Mouse (Mus musculus) embryonic stem cell, embryonic (primary cell): Measurements from ENCODE around the gene Slc35c2.

Experiments used
- CTCF ChIA-PET, 4 experiments: fragments of 300-600 bp in 2 of 4; fragments of 350-600 bp in 2 of 4; sonication (Branson Sonifier 250); formaldehyde crosslinking; loops; one replicate each; lab custom pipeline; 2022; ENCODE audit warnings: inconsistent platforms in 2 of 4; lab: Charles Lee
- POLR2A ChIA-PET, 4 experiments: fragments of 300-600 bp in 2 of 4; fragments of 350-600 bp in 2 of 4; sonication (Branson Sonifier 250); formaldehyde crosslinking; loops; one replicate each; lab custom pipeline; 2022; ENCODE audit warnings: antibody characterized with exemption in 4 of 4, inconsistent platforms in 1 of 4; lab: Charles Lee

Gene Slc35c2

DNA sequence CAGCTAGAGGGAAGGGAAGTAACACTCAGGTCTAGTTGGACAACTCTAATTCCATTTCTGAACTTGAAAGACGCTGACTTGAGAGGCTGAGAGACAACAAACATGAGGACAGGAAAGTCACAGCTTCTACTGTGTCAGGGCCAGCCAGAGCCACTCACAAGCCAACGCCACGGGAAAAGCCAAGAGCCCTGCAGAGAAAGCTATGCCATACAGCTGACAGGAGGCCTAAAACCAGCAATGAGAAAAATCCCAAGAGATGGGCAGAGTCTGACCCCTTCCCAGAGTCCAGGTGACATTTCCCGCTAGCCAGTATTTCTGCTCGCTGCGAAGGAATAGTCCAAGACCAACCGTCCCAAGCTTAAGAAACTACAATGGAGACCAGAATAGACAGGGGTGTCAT is 31.3 kb upstream of the Slc35c2 start:
- ChIA-PET POLR2A (interaction anchor here in 3 of 4 experiments (0.5 to 1.4 kb wide), 4 partner anchors 13 to 376 kb away, joined by 3 to 7 read pairs (median 3); partner anchors contain the start of gene Slc35c2 (in 1 of the 3)), CTCF (interaction anchor here in 2 of 4 experiments (0.5 to 0.6 kb wide), 2 partner anchors 11 to 18 kb away, joined by 4 to 6 read pairs; no protein-coding TSS in a partner anchor)

GRCm38 (mm10) chr2:165317621-165318263 is 30.1 kb upstream of the Slc35c2 start:
- POLR2A ChIA-PET: interaction anchor here in 2 of 4 experiments (1.2 to 2.3 kb wide), 3 partner anchors 8 to 10 kb away, joined by 4 to 8 read pairs (median 5); partner anchors contain the start of gene Elmo2 (in 1 of the 2)
- CTCF ChIA-PET: interaction anchor here in 1 of 4 experiments (1.0 kb wide), 1 partner anchor 462 kb away, joined by 3 read pairs; no protein-coding TSS in a partner anchor

DNA sequence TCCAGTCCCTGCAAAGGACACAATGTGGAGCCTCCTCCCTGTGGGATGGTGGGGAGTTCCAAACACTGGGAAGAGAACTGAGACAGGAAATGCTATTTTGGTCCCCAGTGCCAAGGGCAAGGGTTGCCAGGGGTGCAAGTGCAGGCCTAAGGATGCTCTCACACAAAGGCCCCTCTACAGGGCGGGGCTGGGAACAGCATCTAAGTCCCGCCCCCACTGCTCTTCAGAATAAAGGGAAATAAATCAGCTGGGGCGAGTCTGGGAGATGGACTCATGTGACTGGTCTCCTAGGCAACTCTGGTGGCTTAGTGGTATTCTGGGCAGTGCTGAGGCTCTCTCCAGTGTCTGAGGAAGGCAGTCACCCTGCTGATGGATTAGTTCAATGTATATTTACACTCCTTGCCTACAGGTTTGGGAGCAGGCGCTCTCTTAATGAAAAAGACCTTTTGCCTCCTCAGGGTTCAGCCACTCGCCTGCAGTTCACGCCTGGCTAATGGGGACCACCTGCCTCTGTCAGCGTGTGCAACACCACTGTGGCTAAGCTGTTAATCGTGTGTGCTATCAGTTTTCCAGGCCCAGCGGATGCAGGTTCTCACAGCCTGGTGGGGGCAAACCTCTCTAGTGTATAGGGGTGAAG is 29.3 kb upstream of the Slc35c2 start:
- ChIA-PET CTCF (interaction anchor here in 3 of 4 experiments (1.0 to 1.5 kb wide), 3 partner anchors 17 to 461 kb away, joined by 3 to 5 read pairs (median 4); no protein-coding TSS in a partner anchor), POLR2A (interaction anchor here in 2 of 4 experiments (1.1 to 2.3 kb wide), 4 partner anchors 9 to 11 kb away, joined by 3 to 8 read pairs (median 4); partner anchors contain the start of gene Elmo2 (in 1 of the 2))

- POLR2A ChIA-PET: interaction anchor here in 2 of 4 experiments (1.1 to 2.3 kb wide), 4 partner anchors 8 to 11 kb away, joined by 3 to 8 read pairs (median 4); partner anchors contain the start of gene Elmo2 (in 1 of the 2)
- CTCF ChIA-PET: interaction anchor here in 2 of 4 experiments (0.6 to 1.5 kb wide), 3 partner anchors 16 to 96 kb away, joined by 3 to 5 read pairs (median 4); no protein-coding TSS in a partner anchor
Observed at GRCm38 (mm10) chr2:165316204-165316603, 28.5 kb upstream of the Slc35c2 start.

- ChIA-PET POLR2A (interaction anchor here in 2 of 4 experiments (0.9 to 2.2 kb wide), 4 partner anchors 9 to 13 kb away, joined by 3 to 6 read pairs (median 3); partner anchors contain the start of gene Elmo2 (in 1 of the 2)), CTCF (no interaction called here)
Observed at GRCm38 (mm10) chr2:165314197-165314596, 26.5 kb upstream of the Slc35c2 start.

GRCm38 (mm10) chr2:165312381-165312780 is 24.7 kb upstream of the Slc35c2 start:
- ChIA-PET CTCF (interaction anchor here in 2 of 4 experiments (0.5 to 1.4 kb wide), 2 partner anchors 25 to 41 kb away, joined by 3 read pairs; no protein-coding TSS in a partner anchor), POLR2A (interaction anchor here in 2 of 4 experiments (1.0 to 2.2 kb wide), 4 partner anchors 8 to 33 kb away, joined by 3 to 6 read pairs (median 4); partner anchors contain the start of gene Elmo2 (in 2 of the 2))

- POLR2A ChIA-PET: interaction anchor here in 2 of 4 experiments (1.0 to 2.6 kb wide), 2 partner anchors 9 to 24 kb away, joined by 3 to 11 read pairs; partner anchors contain the start of gene Slc35c2 (in 1 of the 2)
- CTCF ChIA-PET: interaction anchor here in 1 of 4 experiments (0.6 kb wide), 1 partner anchor 303 kb away, joined by 3 read pairs; no protein-coding TSS in a partner anchor
Observed at GRCm38 (mm10) chr2:165311577-165311976, 23.9 kb upstream of the Slc35c2 start.

DNA sequence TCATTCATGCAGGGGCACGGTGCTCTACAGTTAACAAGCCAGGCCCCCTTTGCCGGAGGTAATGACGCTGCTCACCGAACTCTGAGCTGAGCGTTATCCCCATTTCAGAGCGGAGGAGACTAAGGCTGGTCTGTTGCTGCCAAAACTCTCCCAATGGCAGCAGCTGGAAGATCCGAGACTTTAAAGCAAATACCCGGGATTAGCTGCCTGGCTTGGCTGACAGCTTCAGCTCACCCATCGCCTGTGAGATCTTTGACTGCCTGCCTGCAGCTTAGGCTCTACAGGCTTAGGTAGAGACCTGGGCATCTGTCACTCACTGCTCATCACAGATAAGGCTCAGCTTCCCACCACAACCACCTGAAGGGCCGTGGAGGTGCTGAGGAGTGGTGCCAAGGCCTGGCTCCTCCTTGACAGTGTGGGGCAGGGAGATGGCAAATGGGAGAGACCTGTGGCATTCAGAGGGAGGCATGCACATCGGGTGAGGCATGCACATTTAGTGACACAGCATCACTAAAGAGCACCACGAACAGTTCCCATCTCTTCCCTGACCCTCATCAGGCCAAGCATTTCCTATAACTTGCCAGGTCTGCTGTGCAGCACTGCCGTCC is 23.3 kb upstream of the Slc35c2 start:
- ChIA-PET CTCF (interaction anchor here in 1 of 4 experiments (0.6 kb wide), 1 partner anchor 302 kb away, joined by 3 read pairs; no protein-coding TSS in a partner anchor), POLR2A (interaction anchor here in 2 of 4 experiments (1.3 to 2.6 kb wide), 2 partner anchors 23 kb away, joined by 3 to 11 read pairs; partner anchors contain the start of gene Slc35c2 (in 2 of the 2))

GRCm38 (mm10) chr2:165307801-165308200 is 20.1 kb upstream of the Slc35c2 start:
- POLR2A ChIA-PET: interaction anchor here (0.6 to 2.5 kb wide), 8 partner anchors 9 to 42 kb away, joined by 3 to 8 read pairs (median 6); partner anchors contain the start of genes Slc35c2 (in 2 of the 4) and Elmo2 (in 1 of the 4)
- CTCF ChIA-PET: interaction anchor here in 2 of 4 experiments (0.8 to 1.0 kb wide), 2 partner anchors 29 kb away, joined by 3 read pairs; no protein-coding TSS in a partner anchor

- ChIA-PET CTCF (interaction anchor here in 1 of 4 experiments (0.6 kb wide), 1 partner anchor 228 kb away, joined by 3 read pairs; no protein-coding TSS in a partner anchor), POLR2A (interaction anchor here in 3 of 4 experiments (0.5 to 2.5 kb wide), 4 partner anchors 14 to 251 kb away, joined by 3 to 8 read pairs (median 4); partner anchors contain the start of gene Slc35c2 (in 2 of the 3))
Observed at GRCm38 (mm10) chr2:165305438-165305837, 17.8 kb upstream of the Slc35c2 start.

DNA sequence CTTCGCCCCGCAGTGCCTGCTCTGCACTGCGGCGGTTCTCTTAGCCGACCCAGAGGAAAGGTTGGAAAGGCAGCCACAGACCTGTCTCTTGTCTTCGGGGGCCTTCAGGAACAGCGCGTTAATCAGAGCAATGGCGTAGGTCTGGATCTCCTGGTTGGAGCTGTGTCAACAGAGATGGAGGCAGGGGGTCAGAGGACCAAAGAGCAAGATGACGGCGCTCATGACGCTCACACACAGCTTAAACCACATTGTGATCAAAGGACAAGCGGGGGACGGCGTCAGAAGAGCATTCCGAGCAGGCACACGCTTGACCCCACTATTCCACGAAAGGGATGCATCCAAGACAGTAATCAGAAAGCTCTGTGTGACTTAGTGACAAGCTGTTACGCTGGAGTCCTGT is 17.1 kb upstream of the Slc35c2 start:
- CTCF ChIA-PET: no interaction called here

DNA sequence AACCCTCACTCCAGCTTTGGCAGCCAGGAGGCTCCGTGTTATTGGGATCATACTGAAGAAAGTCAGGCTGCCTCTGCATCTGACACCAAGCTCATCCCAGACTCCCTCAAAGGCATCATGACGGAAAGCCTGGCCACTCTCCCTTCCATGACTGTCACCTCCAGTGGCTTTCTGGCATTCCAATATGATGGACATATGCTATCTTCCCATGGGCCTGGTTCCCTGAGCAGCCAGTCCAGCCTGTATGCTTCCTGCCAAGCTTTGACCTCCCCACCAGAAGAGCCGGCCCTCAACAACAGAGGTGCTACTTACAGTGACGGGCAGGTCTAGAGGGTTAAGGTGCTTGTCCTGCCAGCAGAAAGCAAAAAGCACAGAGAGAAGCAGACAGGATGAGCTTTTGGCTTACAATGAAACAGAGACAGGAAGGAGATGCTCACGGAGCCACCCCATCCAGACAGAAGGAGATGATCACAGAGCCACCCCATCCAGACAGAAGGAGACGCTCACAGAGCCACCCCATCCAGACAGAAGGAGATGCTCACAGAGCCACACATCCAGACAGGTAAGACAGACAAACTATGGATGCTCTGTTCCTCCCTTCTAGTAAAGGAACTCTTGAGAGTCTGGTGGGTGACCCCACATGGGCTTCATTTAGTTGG is 15.8 kb upstream of the Slc35c2 start:
- CTCF ChIA-PET: interaction anchor here in 1 of 4 experiments (0.7 to 0.9 kb wide), 2 partner anchors 33 to 403 kb away, joined by 3 to 4 read pairs; no protein-coding TSS in a partner anchor
- POLR2A ChIA-PET: interaction anchor here in 2 of 4 experiments (0.6 to 2.1 kb wide), 3 partner anchors 16 to 46 kb away, joined by 3 to 7 read pairs (median 3); partner anchors contain the start of gene Slc35c2 (in 1 of the 2)

More for the DNA sequence above, 17.1 kb upstream of the Slc35c2 start:
- POLR2A ChIA-PET: interaction anchor here in 3 of 4 experiments (0.5 to 2.1 kb wide), 3 partner anchors 14 to 252 kb away, joined by 3 to 7 read pairs (median 3); partner anchors contain the start of gene Slc35c2 (in 1 of the 3)

GRCm38 (mm10) chr2:165301409-165301808 is 13.7 kb upstream of the Slc35c2 start:
- POLR2A ChIA-PET: interaction anchor here in 3 of 4 experiments (1.1 to 6.3 kb wide), 4 partner anchors 12 to 14 kb away, joined by 3 to 32 read pairs (median 14); partner anchors contain the start of gene Slc35c2 (in 3 of the 3)
- CTCF ChIA-PET: interaction anchor here in 2 of 4 experiments (0.7 to 0.9 kb wide), 2 partner anchors 36 to 444 kb away, joined by 3 read pairs; no protein-coding TSS in a partner anchor

DNA sequence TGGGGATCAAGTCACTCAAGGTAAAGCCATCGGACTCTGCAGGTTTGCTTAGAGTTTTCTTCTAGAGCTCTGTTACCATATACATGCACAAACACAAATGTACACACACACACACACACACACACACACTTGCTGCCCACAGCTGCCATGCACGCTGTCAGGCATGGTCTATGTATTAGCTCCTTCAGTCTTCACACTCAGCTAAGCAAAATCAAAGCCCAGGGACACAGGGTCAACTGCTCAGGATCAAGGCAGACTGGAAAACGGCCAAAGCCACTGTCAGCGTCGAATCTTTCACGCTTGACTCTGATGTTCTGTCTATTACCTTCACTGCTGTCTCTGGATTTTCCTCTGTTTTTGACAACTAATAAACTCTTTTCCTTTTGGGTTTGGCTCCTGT is 13.2 kb upstream of the Slc35c2 start:
- ChIA-PET POLR2A (interaction anchor here in 3 of 4 experiments (1.1 to 6.3 kb wide), 4 partner anchors 13 kb away, joined by 3 to 32 read pairs (median 14); partner anchors contain the start of gene Slc35c2 (in 3 of the 3)), CTCF (interaction anchor here in 1 of 4 experiments (0.6 to 1.4 kb wide), 3 partner anchors 15 to 508 kb away, joined by 3 to 4 read pairs (median 4); no protein-coding TSS in a partner anchor)

DNA sequence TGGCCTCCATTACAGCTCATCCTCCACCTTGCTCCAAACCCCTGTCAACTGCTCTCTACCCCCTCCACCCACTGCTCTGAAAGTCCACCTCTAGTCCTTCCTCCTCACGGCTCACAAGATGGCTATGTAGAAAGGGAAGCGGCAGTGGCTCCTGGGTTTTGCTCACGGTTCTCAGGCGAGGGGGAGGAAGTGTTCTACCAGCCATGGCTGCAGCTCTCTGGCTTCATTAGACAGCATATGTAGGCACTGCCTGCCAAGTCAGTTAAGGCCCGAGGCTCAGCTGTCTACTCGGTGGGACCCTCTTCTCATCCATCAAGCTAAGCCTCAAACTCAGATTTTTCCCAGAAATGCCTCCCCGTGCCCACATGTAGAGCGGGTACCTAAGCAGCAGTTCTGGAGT is 12.8 kb upstream of the Slc35c2 start:
- ChIA-PET POLR2A (interaction anchor here in 2 of 4 experiments (6.1 to 6.3 kb wide), 2 partner anchors 12 kb away, joined by 24 to 32 read pairs; partner anchors contain the start of gene Slc35c2 (in 2 of the 2)), CTCF (interaction anchor here in 1 of 4 experiments (0.6 to 1.4 kb wide), 2 partner anchors 16 to 507 kb away, joined by 4 read pairs; no protein-coding TSS in a partner anchor)

GRCm38 (mm10) chr2:165297429-165297828 is 9.8 kb upstream of the Slc35c2 start:
- CTCF ChIA-PET: interaction anchor here in 1 of 4 experiments (1.2 kb wide), 1 partner anchor 345 kb away, joined by 4 read pairs; no protein-coding TSS in a partner anchor
- POLR2A ChIA-PET: interaction anchor here in 3 of 4 experiments (1.0 to 6.3 kb wide), 6 partner anchors 9 to 327 kb away, joined by 3 to 32 read pairs (median 5); partner anchors contain the start of gene Slc35c2 (in 3 of the 3)
